Mouse (Mus musculus): ENCODE measurements around the gene Casp9. TPM values are rescaled to one million over a fixed set of nuclear protein-coding genes. Genes with fewer than 3 reads are reported as not detected.

Gene Casp9
- total RNA-seq, 4 experiments from 2014 or later = 7.9 to 10.7 (median 10.0) TPM

DNA sequence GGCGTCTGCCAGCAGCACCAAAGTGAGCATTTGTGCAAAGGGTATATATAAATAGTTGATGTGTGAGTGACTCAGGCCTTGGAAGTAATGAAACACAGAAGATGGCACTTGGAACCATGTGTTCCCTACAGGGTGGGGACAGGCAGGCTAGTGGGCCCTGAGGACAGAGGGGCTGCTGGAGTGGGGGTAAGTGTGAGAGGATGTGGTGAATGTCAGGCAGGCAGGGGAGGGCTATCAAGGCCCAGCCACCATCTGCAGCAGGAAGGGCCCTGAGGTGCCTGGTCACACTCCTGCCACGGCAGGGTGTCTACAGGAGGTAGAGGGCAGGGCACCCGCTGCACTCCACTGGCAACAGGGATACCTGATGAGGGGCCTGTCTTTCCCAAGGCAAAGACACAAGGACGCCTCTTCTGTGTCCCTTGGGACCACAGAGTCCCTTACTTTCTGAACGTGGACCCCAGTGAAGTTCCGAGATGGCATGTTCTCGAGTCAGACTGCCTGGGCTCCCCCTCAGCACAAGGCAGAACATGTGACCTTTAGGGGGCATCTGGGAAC is 70.4 kb downstream of the Casp9 start:
- no peak for DNase-seq (ENCODE audit: low spot score)

DNA sequence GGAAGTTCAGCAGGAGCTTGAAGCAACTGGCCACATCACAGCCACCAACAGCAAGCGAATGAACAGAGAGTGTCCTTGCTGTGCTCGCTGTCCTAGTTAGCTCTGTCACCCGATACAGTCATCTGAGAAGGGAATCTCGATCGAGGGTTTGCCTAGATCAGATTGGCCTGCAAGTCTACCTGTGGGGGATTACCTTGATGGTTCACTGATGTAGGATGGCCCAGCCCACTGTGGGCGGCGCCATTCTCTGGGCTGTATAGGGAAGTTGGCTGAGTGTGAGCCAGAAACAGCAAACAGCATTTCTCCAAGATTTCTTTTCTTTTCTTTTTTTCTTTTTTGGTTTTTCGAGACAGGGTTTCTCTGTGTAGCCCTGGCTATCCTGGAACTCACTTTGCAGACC is 71.1 kb downstream of the Casp9 start:
- DNase-seq (ENCODE audit: low spot score) = no peak

DNA sequence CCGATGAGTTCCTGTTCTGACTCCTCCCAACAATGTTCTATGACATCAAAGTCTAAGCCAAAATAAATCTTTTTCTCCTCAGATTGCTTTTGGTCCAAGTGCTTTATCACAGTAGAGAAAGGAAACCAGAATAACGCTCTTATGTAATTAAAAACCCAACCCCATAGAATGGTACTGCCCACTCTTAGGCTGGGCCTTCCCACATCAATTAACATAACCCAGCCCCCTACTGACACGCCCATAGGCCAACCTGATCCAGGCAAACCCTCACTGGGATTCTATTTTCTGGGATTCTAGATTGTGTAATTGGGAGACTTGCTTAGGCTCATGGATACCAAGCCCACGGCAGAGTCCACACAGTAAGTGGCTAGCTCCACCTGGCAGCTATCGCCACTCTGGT is 71.6 kb downstream of the Casp9 start:
- DNase-seq (ENCODE audit: low spot score) = no peak

Other genes with a start within 250 kb of the Casp9 start
- 100 to 1,000 TPM; 221 to 281 (median 251) TPM for gene Fblim1, start 187.5 kb upstream of the Casp9 start, total RNA-seq (2022)
- 10 to 100 TPM; 15.0 to 19.3 (median 16.5) TPM for gene Tmem82, start 175.0 kb upstream of the Casp9 start, total RNA-seq (2022)
- 100 to 1,000 TPM; 124 to 157 (median 144) TPM for gene Slc25a34, start 169.8 kb upstream of the Casp9 start, total RNA-seq (2022)
- gene Plekhm2, start 128.7 kb upstream of the Casp9 start, total RNA-seq (2022) = 100 to 1,000 TPM; 113 to 133 (median 117) TPM
- gene Rsc1a1, start 108.0 kb upstream of the Casp9 start, total RNA-seq (2022) = 1 to 10 TPM in 2 of 4 experiments, not detected in 2; 1.2 to 4.0 TPM
- 10 to 100 TPM; 26.1 to 34.6 (median 29.1) TPM for gene Ddi2, start 70.2 kb upstream of the Casp9 start, total RNA-seq (2022)
- gene Agmat, start 46.9 kb upstream of the Casp9 start, total RNA-seq (2022) = under 1 TPM in 3 of 4 experiments, not detected in 1; 0.44 to 0.66 (median 0.63) TPM
- gene Dnajc16, start 2.7 kb upstream of the Casp9 start, total RNA-seq (2022) = 10 to 100 TPM; 23.2 to 28.7 (median 25.0) TPM
- 1 to 10 TPM in 1 of 4 experiments, not detected in 3; 1.0 TPM for gene Cela2a, start 32.5 kb downstream of the Casp9 start, total RNA-seq (2022)
- not detected for gene Ctrc, start 52.7 kb downstream of the Casp9 start, total RNA-seq (2022)
- 10 to 100 TPM; 18.1 to 21.4 (median 19.6) TPM for gene Efhd2, start 81.3 kb downstream of the Casp9 start, total RNA-seq (2022)
- gene Fhad1, start 221.5 kb downstream of the Casp9 start, total RNA-seq (2022) = under 1 TPM; 0.26 to 0.41 (median 0.35) TPM